Mouse (Mus musculus) v-Abl transformed pro-B cells (cell line): ENCODE results near the gene Nkpd1.

Source experiments
- in situ Hi-C, 2 experiments: fragments of 400-800 bp; cut with MboI; formaldehyde crosslinking; loops; one replicate each; pipeline ENCODE4 v1.15.1; 2025; ENCODE audit not compliant: unreplicated experiment in 2 of 2

Gene Nkpd1

GRCm38 (mm10) chr7:19541681-19542154 is 24.1 kb downstream of the Nkpd1 start:
- in situ Hi-C loops = loop anchor here (5.0 kb wide), 1 partner anchor 34 kb away; the partner anchor contains the start of genes Bloc1s3 (in 2 of the 2) and Trappc6a (in 2 of the 2)

GRCm38 (mm10) chr7:19542155-19542691 is 24.6 kb downstream of the Nkpd1 start:
- in situ Hi-C loops = loop anchor here (5.0 kb wide), 1 partner anchor 35 kb away; the partner anchor contains the start of genes Bloc1s3 (in 2 of the 2) and Trappc6a (in 2 of the 2)

- in situ Hi-C loops = loop anchor here (5.0 kb wide), 1 partner anchor 36 kb away; the partner anchor contains the start of genes Bloc1s3 (in 2 of the 2) and Trappc6a (in 2 of the 2)
These were observed 25.9 kb downstream of the Nkpd1 start for GRCm38 (mm10) chr7:19543584-19543983.

DNA sequence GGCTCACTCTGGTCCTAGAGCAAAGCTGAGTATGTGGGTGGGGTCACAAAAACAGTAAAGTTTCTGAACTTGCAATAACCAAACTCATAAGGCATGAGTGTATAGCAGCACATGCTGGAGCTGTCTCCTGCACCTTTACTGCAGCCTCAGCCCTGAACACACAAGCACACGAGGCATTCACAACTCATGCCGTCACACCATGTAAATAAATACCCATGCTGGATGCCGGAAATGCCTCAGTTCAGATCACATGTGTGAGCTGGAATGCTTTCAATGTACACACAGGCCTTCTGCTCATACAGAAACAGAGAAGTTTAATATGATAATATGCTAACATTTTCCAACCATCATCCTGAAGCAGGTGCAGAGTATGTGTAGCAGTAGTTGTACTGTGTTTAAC is 28.4 kb downstream of the Nkpd1 start:
- in situ Hi-C loops = no loop called here

- in situ Hi-C loops = no loop called here
These were observed 29.8 kb downstream of the Nkpd1 start for GRCm38 (mm10) chr7:19547344-19547969.

- in situ Hi-C loops = no loop called here
These were observed 31.8 kb downstream of the Nkpd1 start for GRCm38 (mm10) chr7:19549394-19549793.

GRCm38 (mm10) chr7:19551634-19552033 is 34.0 kb downstream of the Nkpd1 start:
- in situ Hi-C loops = no loop called here

GRCm38 (mm10) chr7:19552443-19552842 is 34.8 kb downstream of the Nkpd1 start:
- in situ Hi-C loops = no loop called here

DNA sequence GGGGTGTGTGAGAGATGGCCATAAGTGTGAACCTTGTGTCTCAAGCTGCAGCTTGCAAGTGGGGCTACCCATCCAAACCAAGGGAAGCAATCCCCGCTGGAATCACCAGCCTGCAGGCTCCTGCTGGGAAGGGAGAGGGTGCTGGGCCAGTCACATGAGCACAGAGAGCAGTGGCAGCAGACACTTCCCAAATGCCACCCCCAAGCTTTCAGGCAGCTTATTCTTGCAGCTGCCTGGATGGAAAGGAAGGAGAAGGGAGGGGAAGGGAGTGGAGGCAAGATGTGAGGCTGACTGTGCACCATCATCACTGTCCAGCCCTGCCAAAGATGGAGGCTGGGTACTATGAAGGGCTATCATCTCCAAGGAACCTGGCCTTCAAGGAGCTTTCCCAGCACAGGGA is 36.5 kb downstream of the Nkpd1 start:
- in situ Hi-C loops = no loop called here

GRCm38 (mm10) chr7:19557086-19557485 is 39.4 kb downstream of the Nkpd1 start:
- in situ Hi-C loops = no loop called here

- in situ Hi-C loops = no loop called here
These were observed 40.6 kb downstream of the Nkpd1 start for GRCm38 (mm10) chr7:19557982-19558900.

DNA sequence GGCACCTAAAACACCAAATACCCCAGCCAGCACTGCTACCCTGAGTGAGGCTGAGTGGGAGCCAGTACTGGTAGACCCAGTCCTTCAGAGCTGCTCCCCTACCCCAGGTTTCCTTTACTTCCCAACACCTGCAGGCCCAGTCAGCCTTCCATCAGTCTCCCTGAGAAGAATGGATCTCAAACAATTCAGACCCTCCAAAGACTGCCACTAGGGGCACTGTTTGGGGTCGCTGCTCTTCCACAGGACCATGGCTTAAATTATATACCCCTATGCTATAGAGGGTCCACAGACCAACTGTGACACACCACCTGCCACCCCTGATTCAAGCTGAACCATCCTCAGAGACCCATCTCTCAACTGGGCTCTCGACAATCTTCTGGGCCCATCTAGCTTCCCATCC is 41.3 kb downstream of the Nkpd1 start:
- in situ Hi-C loops = no loop called here

GRCm38 (mm10) chr7:19560491-19561260 is 43.0 kb downstream of the Nkpd1 start:
- in situ Hi-C loops = no loop called here

DNA sequence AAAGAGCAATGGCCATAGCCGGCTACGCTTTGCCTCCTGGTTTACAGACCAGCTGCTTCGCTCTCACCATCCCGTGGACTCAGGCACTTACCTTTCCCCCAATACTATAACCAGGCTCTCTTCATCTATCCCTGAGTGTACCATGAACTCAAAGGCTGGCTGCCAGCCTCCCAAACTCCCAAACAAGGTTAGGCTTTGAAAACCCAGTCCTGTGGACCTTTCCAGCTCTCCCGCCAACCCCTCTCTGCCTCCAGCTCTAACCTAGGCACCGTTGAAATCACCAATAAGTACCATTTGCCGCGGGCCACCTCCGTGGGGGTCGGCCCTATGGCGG is 43.8 kb downstream of the Nkpd1 start:
- in situ Hi-C loops = no loop called here

GRCm38 (mm10) chr7:19561765-19562642 is 44.4 kb downstream of the Nkpd1 start:
- in situ Hi-C loops = no loop called here

DNA sequence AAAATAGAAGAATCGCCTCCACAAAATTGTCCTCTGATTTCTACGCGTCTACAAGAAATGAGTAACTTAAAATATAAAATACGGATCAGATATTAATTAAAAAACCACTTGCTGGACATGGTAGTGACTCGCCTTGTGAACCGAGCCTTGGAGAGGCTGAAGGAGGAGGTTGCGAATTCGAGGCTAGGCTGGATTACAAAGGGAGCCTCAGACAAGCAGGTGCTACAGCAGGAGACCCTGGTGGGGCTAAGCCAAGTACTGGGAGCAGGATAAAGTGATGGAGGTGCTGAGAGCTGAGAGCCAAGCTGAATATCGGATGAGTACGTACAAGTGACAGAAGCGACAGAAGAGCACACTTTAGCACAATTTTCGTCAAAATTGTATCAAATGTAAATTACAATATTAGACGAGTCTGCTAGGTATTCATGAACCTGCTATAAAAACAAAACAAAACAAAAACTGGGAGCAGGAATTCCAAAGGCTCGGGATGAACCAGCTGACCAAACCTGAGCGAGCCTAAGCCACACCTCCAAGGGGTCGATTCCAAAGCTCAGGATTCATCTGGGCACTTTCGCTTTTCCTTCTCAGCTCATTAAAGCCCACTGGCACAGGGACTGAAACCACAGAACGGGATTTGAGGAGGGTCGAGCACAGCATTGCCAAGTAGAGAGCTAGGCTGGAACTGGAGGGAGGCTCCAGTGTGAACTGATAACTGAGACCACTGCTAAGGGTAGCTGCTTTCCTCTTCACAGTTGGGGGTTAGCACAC is 45.2 kb downstream of the Nkpd1 start, which contains the start of gene Ppp1r37:
Gene Ppp1r37 (minus strand): TSS at position 434 of the 768 bp plus-strand sequence.
- in situ Hi-C loops = no loop called here

- in situ Hi-C loops = no loop called here
These were observed 46.2 kb downstream of the Nkpd1 start for GRCm38 (mm10) chr7:19563884-19564283.

- in situ Hi-C loops = no loop called here
These were observed 46.8 kb downstream of the Nkpd1 start for GRCm38 (mm10) chr7:19564455-19564854.

- in situ Hi-C loops = no loop called here
These were observed 48.2 kb downstream of the Nkpd1 start for GRCm38 (mm10) chr7:19565803-19566202.
